Mouse (Mus musculus): ENCODE results near the gene Fam129b.

DNA sequence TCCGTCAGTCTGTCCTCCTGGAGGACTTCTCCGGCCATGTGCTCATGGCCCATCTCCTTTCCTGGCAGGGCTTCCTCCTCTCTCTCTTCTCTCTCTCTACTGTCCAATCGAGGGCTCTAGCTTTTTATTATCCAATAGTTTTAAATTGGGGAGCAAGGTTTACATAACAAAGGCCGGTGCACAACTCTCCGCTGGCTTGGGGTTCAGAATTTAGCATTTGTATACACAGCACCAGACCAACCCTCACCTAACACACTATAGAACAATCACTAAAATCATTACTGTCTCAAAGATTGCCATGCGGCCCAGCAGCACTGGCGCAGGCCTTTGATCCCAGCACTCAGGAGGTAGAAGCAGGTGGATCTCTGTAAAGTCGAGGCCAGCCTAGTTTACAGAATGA is 15.1 kb upstream of the Fam129b start:
- TF ChIP-seq CTCF (IDR thresholded peaks at IDR 0.05; ENCODE audit: low read depth, low read length) (no peak), POLR2A (IDR thresholded peaks at IDR 0.05; ENCODE audit: borderline replicate concordance, low read depth, low read length) (no peak)

All from bone marrow macrophage, adult 2 months (primary cell).